Mouse (Mus musculus): ENCODE measurements at regions not wholly inside any gene's neighbourhood (a gene's known extent, or its start where the extent isn't known, plus 50 kb on each side); places are given as distances from the start of the nearest gene placed in this dataset.

GRCm38 (mm10) chr3:109251716-109252115, 88.7 kb upstream of the Vav3 start:
- no peak for TF ChIP-seq POLR2A (IDR thresholded peaks at IDR 0.05; ENCODE audit: borderline replicate concordance, extremely low read depth, insufficient read depth, insufficient read length, poor library complexity, severe bottlenecking)
- no peak for TF ChIP-seq CTCF (IDR thresholded peaks at IDR 0.05; ENCODE audit: borderline replicate concordance, extremely low read depth, insufficient read depth, insufficient read length)
